Mouse (Mus musculus): ENCODE data around the gene Zfp277.

Zfp277 gene

DNA sequence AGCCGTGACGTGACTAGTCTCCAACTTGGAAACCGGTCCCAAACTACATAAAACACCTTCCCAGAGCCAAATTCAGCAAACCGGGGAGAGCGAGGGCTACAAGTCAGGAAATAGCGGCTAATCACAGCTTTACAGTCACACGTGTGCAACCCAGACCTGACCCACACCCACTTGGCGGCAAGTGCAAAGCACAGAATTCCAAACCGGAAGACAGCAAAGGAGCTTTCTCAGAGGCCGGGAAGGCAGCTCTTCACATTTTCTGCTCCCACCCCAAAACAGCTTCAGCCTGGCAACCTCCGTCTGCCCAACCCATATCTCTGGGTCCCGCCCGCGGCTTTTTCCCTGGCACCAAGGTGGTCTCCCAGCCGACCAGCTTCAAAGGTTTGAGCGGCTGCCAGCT lies 496 bp downstream of the Zfp277 start:
- in situ Hi-C loops (cut with MboI) = loop anchor here (25.0 kb wide), 1 partner anchor 408 kb away; the partner anchor contains the start of gene Arl4a

DNA sequence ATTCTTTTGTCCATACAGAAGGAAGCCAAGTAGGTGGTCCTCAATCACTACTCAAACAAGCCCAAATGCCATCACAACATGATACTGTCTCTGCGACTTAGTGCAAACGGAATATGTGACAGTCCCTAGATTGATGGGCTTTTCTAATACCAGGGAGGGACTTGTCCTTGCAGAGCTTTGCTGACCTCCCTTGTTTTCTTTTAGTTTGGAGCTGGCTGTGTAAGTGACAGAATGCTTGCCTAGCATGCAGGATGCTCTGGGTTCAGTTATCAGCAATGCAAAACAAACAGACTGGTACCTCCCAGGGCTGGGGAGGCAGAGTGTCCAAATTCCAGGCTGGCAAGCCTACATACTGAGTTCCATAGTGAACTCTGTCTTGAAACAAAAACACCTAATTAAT lies 7.7 kb downstream of the Zfp277 start:
- in situ Hi-C loops (cut with MboI) = loop anchor here (25.0 kb wide), 1 partner anchor 401 kb away; the partner anchor contains the start of gene Arl4a

GRCm38 (mm10) chr12:40434101-40434500 lies 11.6 kb downstream of the Zfp277 start:
- in situ Hi-C loops (cut with MboI) = loop anchor here (25.0 kb wide), 1 partner anchor 397 kb away; the partner anchor contains the start of gene Arl4a

GRCm38 (mm10) chr12:40431075-40431474 lies 14.6 kb downstream of the Zfp277 start:
- in situ Hi-C loops (cut with MboI) = loop anchor here (25.0 kb wide), 1 partner anchor 394 kb away; the partner anchor contains the start of gene Arl4a

GRCm38 (mm10) chr12:40429976-40430375 lies 15.7 kb downstream of the Zfp277 start:
- in situ Hi-C loops (cut with MboI) = loop anchor here (25.0 kb wide), 1 partner anchor 393 kb away; the partner anchor contains the start of gene Arl4a

- in situ Hi-C loops (cut with MboI) = loop anchor here (25.0 kb wide), 1 partner anchor 390 kb away; the partner anchor contains the start of gene Arl4a
Measured at GRCm38 (mm10) chr12:40427606-40428005, 18.1 kb downstream of the Zfp277 start.

GRCm38 (mm10) chr12:40424991-40425390 lies 20.7 kb downstream of the Zfp277 start:
- in situ Hi-C loops (cut with MboI) = loop anchor here (25.0 kb wide), 1 partner anchor 388 kb away; the partner anchor contains the start of gene Arl4a

- in situ Hi-C loops (cut with MboI) = no loop called here
Measured at GRCm38 (mm10) chr12:40417257-40417656, 28.4 kb downstream of the Zfp277 start.

DNA sequence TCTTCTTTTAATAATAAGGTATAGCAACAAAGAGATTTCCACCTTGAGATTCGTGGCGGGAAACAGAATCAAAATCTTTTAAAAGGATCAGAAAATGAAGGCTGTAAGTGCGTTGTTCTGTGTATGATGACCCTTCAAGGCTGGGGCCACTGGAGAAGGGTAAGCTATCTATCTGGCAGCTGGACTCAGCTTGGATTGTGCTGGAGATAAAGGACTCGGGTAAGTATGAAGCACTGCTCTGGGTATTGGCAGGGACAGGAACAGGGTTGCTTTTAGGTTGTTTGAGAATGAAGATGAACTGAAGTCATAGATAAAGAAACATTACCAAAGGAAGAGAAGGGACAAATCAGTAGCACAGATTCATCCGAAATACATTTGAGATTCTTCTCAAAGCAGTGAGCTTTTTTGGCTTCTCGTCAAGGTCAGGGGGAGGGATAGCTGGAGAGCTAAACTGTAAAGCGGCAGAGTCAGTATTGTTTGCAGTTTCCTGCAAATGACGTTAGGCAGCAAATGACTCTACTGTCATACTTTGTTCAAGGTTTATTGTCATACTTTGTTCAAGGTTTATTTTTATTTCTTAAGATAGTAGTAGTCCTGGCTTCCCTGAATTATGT lies 30.3 kb downstream of the Zfp277 start:
- in situ Hi-C loops (cut with MboI) = no loop called here

GRCm38 (mm10) chr12:40414682-40415311 lies 30.9 kb downstream of the Zfp277 start:
- in situ Hi-C loops (cut with MboI) = no loop called here

DNA sequence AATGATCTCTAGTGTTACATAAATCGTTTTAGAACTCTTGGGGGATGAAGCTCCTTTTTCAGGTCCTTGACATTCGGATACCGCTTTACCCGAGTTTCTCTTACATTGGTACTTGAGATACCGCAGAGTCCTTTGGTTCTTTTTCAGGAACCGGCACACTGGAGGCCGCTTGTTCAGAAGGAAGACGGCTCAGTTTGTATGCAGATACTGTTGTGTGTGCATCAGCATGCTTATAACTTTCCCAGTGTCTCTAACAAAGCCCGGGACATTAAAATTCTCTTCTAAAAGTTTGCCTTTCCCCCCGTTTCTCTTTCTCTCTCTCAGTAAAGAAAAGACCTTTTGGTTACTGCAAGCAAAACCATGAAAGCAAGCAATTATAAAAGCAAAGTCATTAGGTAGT lies 45.9 kb downstream of the Zfp277 start:
- in situ Hi-C loops (cut with MboI) = no loop called here

DNA sequence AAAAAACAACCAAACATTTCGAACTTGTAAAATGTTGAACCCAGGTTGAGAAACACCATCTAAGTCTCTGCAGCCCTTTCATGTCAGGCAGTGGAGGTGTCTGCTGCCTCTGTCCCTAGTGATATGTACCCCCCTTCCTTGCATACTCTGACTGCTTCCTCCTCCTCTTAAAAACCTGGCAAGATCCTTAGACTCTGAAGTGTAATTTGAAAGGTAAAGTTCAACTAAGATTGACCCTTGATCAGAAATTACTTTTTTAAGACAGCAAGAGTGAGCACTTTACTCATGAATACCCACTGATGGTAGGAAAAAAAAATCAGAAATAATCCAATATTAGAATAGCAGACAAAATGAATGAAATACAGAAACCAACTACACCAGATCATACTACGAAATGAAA lies 46.3 kb downstream of the Zfp277 start:
- in situ Hi-C loops (cut with MboI) = no loop called here

- in situ Hi-C loops (cut with MboI) = no loop called here
Measured at GRCm38 (mm10) chr12:40398916-40399315, 46.8 kb downstream of the Zfp277 start.

DNA sequence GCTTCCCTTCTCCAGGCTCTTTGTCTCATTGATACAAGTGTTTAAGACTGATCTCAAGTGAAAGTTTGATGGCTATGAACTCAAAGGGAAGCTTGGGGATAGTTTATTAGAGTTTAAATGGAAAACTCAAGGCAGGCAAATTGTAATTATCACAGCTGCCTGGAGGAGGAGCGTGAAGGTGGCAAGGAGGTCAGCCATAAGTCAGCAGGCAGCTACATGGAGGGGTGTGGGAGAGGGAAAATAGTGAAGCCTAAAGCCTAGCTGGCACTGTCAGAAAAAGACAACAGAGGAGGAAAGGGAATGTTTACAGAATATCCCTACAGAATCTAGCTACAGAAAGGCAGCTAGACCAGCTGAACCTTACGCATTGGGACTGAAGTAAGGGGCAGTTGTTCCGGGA lies 52.8 kb downstream of the Zfp277 start:
- in situ Hi-C loops (cut with MboI) = no loop called here

GRCm38 (mm10) chr12:40391262-40391661 lies 54.4 kb downstream of the Zfp277 start:
- in situ Hi-C loops (cut with MboI) = no loop called here

DNA sequence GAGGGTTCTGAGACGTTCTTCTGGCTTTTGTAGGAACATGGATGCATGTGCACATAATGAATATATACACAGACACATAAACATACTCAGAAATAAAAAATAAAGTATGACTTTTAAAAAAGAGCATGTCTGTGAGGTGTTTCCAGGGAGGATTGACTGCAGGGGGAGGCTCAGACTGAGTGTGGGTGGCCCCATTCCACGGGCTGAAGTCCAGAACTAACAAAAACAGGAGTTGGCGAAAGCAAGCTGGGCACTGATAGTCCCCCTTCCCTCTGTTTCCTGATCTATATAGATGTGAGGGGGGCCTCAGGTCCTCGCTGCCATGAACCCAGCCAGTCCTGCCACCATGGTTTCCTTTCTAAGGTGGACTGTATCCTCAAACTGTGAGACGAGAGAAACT lies 57.9 kb downstream of the Zfp277 start:
- in situ Hi-C loops (cut with MboI) = no loop called here

DNA sequence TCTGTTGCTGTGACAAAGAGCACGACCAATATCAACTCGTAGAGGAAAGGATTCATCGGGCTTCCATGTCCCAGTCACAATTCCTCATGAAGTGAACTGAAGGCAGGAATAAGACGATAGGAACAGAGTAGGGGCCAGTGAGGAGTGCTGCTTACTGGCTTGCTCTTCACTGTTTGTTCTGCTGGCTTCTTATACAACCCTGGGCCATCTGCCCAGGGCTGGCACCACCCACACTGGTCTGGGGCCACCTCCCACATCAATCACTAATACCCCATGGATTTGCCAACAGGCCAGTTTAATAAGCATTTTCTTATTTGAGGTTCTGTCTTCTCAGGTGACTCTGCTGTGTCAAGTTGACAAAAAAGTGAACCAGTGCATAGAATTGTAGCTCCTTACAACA lies 60.4 kb downstream of the Zfp277 start:
- in situ Hi-C loops (cut with MboI) = no loop called here

DNA sequence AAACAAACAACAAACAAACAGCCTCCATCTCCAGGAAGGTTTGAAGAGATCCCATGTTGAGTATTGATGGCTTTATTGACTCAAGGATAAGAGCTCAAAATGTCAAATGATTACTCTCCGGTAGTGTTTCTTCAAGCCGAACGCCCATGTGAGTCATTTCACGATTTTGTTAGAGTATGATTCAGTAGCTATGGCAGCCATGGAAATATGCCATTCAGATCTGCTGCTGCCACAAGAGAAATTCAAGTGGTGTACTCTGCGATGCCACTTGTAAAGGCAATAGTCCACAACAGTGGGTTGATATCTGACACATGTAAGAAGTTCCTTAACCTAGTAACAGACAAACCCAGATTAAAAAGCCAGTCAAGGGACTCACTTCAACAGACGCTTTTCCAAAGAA lies 62.0 kb downstream of the Zfp277 start:
- in situ Hi-C loops (cut with MboI) = no loop called here

DNA sequence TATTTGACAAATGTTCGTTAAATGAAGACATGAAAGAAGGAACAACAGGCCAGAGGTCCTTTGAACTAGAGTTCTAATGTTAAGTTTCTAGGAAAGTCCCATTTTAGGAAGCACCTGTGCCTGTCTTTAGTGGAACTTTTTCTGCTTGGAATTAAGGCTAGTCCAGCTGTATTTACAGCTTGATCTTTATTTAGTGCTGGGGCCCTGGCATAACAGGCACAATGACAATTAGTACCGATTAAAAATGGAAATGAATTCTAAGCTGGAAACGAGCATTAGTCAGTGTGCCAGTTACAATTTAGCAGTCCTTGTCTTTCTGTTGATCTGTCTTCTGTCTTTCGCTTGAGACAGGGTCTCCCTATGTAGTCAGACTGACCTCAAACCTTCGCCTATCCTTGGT lies 63.2 kb downstream of the Zfp277 start:
- in situ Hi-C loops (cut with MboI) = no loop called here

GRCm38 (mm10) chr12:40381824-40382223 lies 63.9 kb downstream of the Zfp277 start:
- in situ Hi-C loops (cut with MboI) = no loop called here

DNA sequence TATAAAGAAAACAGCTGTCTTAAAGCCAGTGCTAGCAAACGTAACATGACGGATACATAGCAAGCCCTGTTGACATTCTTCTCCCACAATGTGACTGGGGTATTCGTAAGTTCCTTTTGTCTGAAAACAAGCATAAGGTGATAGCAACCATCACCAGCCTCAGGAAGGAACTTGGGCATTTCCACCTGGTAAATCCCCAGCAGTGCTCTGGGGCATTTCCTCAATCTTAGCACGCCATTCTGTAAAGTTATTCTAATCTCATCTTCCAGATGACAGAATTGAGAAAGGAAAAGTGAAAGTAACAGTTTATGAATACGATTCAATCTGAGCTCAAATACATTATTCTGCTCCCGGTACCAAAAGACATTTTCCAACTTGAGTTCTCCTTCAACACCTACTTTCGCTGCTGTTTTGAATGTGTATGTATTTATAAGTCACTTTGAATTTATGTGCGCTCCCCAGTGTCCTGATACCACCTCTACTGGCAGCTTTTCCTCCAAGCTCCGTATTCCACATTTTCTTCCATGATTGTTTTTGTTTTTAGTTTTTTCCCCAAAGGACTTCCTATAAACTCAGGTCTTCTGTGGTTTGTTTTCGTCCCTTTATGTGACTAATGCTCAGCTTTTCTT lies 64.4 kb downstream of the Zfp277 start:
- in situ Hi-C loops (cut with MboI) = no loop called here

- in situ Hi-C loops (cut with MboI) = no loop called here
Measured at GRCm38 (mm10) chr12:40379538-40379923, 66.2 kb downstream of the Zfp277 start.

Data from mature B cell (primary cell).